Mouse (Mus musculus) adrenal gland, adult 8-10 months (tissue): ENCODE measurements at regions not wholly inside any gene's neighbourhood (a gene's known extent, or its start where the extent isn't known, plus 50 kb on each side); places are given as distances from the start of the nearest gene placed in this dataset.

Source experiments
- DNase-seq: peaks from one replicate; pipeline ENCODE4 v3.0.0; 2022

- DNase-seq, result no peak
Observed at GRCm38 (mm10) chr8:97052436-97052835, 1164.1 kb upstream of the Got2 start.

- DNase-seq, result no peak
Observed at GRCm38 (mm10) chr8:97039778-97040177, 1151.4 kb upstream of the Got2 start.

- no peak for DNase-seq
Observed at GRCm38 (mm10) chr8:97038854-97039253, 1150.5 kb upstream of the Got2 start.

GRCm38 (mm10) chr8:97032188-97032587, 1143.8 kb upstream of the Got2 start:
- DNase-seq, result no peak

GRCm38 (mm10) chr8:97015571-97015970, 1127.2 kb upstream of the Got2 start:
- peak; percentile 12 for DNase-seq

- peak; percentile 2 for DNase-seq
Observed at GRCm38 (mm10) chr8:97004131-97004530, 1115.8 kb upstream of the Got2 start.

GRCm38 (mm10) chr8:96983103-96983502, 1094.8 kb upstream of the Got2 start:
- no peak for DNase-seq
